Mouse (Mus musculus) MEL (cell line): Measurements from ENCODE around the gene Msi2. TPM values are rescaled to one million over a fixed set of nuclear protein-coding genes. Genes with fewer than 3 reads are reported as not detected.

Experiments
- DNase-seq: peaks from one replicate; pipeline ENCODE4 v3.0.0; 2011; ENCODE audit warnings: low read depth, low spot score
- H3K27ac ChIP-seq: 2 replicates; pipeline ENCODE4 v1.5.1; 2012; ENCODE audit warnings: low read depth, mild to moderate bottlenecking, control low read depth, low read length, moderate library complexity; ENCODE audit not compliant: control insufficient read depth
- H3K27me3 ChIP-seq, 2 experiments: fragments of 150-350 bp in 1 of 2; sonication (generic) in 1 of 2; 2 replicates each; pipeline ENCODE4 v1.6.1; 2012; ENCODE audit warnings: low read length in 2 of 2, mild to moderate bottlenecking in 2 of 2, improper control_type of control experiment in 1 of 2, moderate library complexity in 1 of 2; ENCODE audit not compliant: insufficient read depth in 2 of 2, control insufficient read depth in 1 of 2
- H3K36me3 ChIP-seq, 2 experiments: 2 replicates each; pipeline ENCODE4 v1.6.1; 2012 to 2014; ENCODE audit warnings: low read length in 2 of 2, improper control_type of control experiment in 1 of 2, inconsistent platforms in 1 of 2, mild to moderate bottlenecking in 1 of 2; ENCODE audit not compliant: insufficient read depth in 2 of 2, control insufficient read depth in 1 of 2
- H3K4me1 ChIP-seq, 2 experiments: fragments of 150-350 bp in 1 of 2; sonication (generic) in 1 of 2; 2 replicates each; pipeline ENCODE4 v1.6.1; 2012; ENCODE audit warnings: low read length in 2 of 2, improper control_type of control experiment in 1 of 2, mild to moderate bottlenecking in 1 of 2; ENCODE audit not compliant: insufficient read depth in 2 of 2, control insufficient read depth in 1 of 2
- H3K4me3 ChIP-seq, 2 experiments: fragments of 150-350 bp in 1 of 2; sonication (generic) in 1 of 2; 2 replicates each; pipeline ENCODE4 v1.5.1; 2012; ENCODE audit warnings: low read depth in 2 of 2, low read length in 2 of 2, mild to moderate bottlenecking in 2 of 2, moderate library complexity in 2 of 2, control low read depth in 1 of 2, improper control_type of control experiment in 1 of 2; ENCODE audit not compliant: control insufficient read depth in 1 of 2, insufficient read depth in 1 of 2
- H3K79me2 ChIP-seq: 2 replicates; pipeline ENCODE4 v1.6.1; 2012; ENCODE audit warnings: mild to moderate bottlenecking, low read length, moderate library complexity; ENCODE audit not compliant: control insufficient read depth, poor library complexity, insufficient read depth
- H3K9ac ChIP-seq: 2 replicates; pipeline ENCODE4 v1.6.1; 2012; ENCODE audit warnings: low read depth, mild to moderate bottlenecking, control low read depth, low read length, moderate library complexity; ENCODE audit not compliant: control insufficient read depth, poor library complexity, severe bottlenecking
- H3K9me3 ChIP-seq: fragments of 150-350 bp; sonication (generic); replicated peaks from 2 replicates; pipeline ENCODE4 v1.6.1; 2012; ENCODE audit warnings: mild to moderate bottlenecking, low read length, improper control_type of control experiment, moderate library complexity; ENCODE audit not compliant: insufficient read depth
- CHD2 ChIP-seq: IDR thresholded peaks from 2 replicates; pipeline ENCODE4 v1.6.1; 2011; ENCODE audit warnings: low read length, improper control_type of control experiment
- CTCF ChIP-seq, 3 experiments: IDR thresholded peaks in 2 of 3; conservative IDR thresholded peaks in 1 of 3; 2 replicates each; pipeline ENCODE4 v1.5.1; 2011 to 2012; ENCODE audit warnings: low read length in 3 of 3, low read depth in 2 of 3, mild to moderate bottlenecking in 2 of 3, improper control_type of control experiment in 1 of 3, inconsistent platforms in 1 of 3, mixed read lengths in 1 of 3, moderate library complexity in 1 of 3; ENCODE audit not compliant: control insufficient read depth in 1 of 3, insufficient read depth in 1 of 3, poor library complexity in 1 of 3, severe bottlenecking in 1 of 3
- ELF1 ChIP-seq: IDR thresholded peaks from 2 replicates; pipeline ENCODE4 v1.6.1; 2014; ENCODE audit warnings: low read depth, mild to moderate bottlenecking, inconsistent platforms, low read length, improper control_type of control experiment, moderate library complexity
- HCFC1 ChIP-seq: IDR thresholded peaks from 2 replicates; pipeline ENCODE4 v1.6.1; 2012; ENCODE audit warnings: low read depth, mild to moderate bottlenecking, inconsistent platforms, low read length, improper control_type of control experiment, moderate library complexity
- KAT2A ChIP-seq: conservative IDR thresholded peaks from 2 replicates; pipeline ENCODE4 v1.6.1; 2012; ENCODE audit warnings: low read depth, low read length, improper control_type of control experiment, inconsistent platforms
- MAFK ChIP-seq: IDR thresholded peaks from 2 replicates; pipeline ENCODE4 v1.6.1; 2011; ENCODE audit warnings: low read depth, mild to moderate bottlenecking, low read length, improper control_type of control experiment, borderline replicate concordance
- MAX ChIP-seq: IDR thresholded peaks from 2 replicates; pipeline ENCODE4 v1.6.1; 2011; ENCODE audit warnings: low read length, improper control_type of control experiment
- MEF2A ChIP-seq: IDR thresholded peaks from 2 replicates; pipeline ENCODE4 v1.6.1; 2014; ENCODE audit warnings: low read depth, mild to moderate bottlenecking, inconsistent platforms, low read length, improper control_type of control experiment; ENCODE audit not compliant: poor library complexity, insufficient replicate concordance, severe bottlenecking; ENCODE audit errors: extremely low read depth
- POLR2AphosphoS2 ChIP-seq: IDR thresholded peaks from 2 replicates; pipeline ENCODE4 v1.6.1; 2011; ENCODE audit warnings: low read length, improper control_type of control experiment
- SMC3 ChIP-seq: IDR thresholded peaks from 2 replicates; pipeline ENCODE4 v1.6.1; 2011; ENCODE audit warnings: low read depth, low read length, improper control_type of control experiment
- USF1 ChIP-seq: IDR thresholded peaks from 2 replicates; pipeline ENCODE4 v1.6.1; 2014; ENCODE audit warnings: low read depth, mild to moderate bottlenecking, inconsistent platforms, low read length, improper control_type of control experiment, moderate library complexity
- USF2 ChIP-seq, 2 experiments: IDR thresholded peaks; 2 replicates each; pipeline ENCODE4 v1.6.1; 2011 to 2012; ENCODE audit warnings: improper control_type of control experiment in 2 of 2, low read length in 2 of 2, borderline replicate concordance in 1 of 2, inconsistent platforms in 1 of 2, low read depth in 1 of 2, mild to moderate bottlenecking in 1 of 2; ENCODE audit not compliant: insufficient read depth in 1 of 2
- ZKSCAN1 ChIP-seq: IDR thresholded peaks from 2 replicates; pipeline ENCODE4 v1.6.1; 2012; ENCODE audit warnings: low read depth, mild to moderate bottlenecking, inconsistent platforms, low read length, improper control_type of control experiment, moderate library complexity
- ZMIZ1 ChIP-seq: IDR thresholded peaks from 2 replicates; pipeline ENCODE4 v1.6.1; 2012; ENCODE audit warnings: low read depth, mild to moderate bottlenecking, inconsistent platforms, low read length, improper control_type of control experiment, moderate library complexity
- ZNF384 ChIP-seq: IDR thresholded peaks from 2 replicates; pipeline ENCODE4 v1.6.1; 2012; ENCODE audit warnings: low read depth, mild to moderate bottlenecking, inconsistent platforms, low read length, improper control_type of control experiment
- polyA plus RNA-seq, 2 experiments: library from polyadenylated mRNA; stranded (reverse) in 1 of 2; unstranded in 1 of 2; fragments of >175 nt in 1 of 2; fragments of >200 nt in 1 of 2; gene quantifications; 2 replicates each; pipeline versions ENCODE4 v1.2.1 to v1.2.4; 2012; ENCODE audit warnings: low replicate concordance in 2 of 2, low read depth in 1 of 2; ENCODE audit not compliant: insufficient read length in 2 of 2, insufficient read depth in 1 of 2, missing spikeins in 1 of 2
- total RNA-seq: library from RNA; depleted of rRNA; stranded (reverse); fragments of 300-350 nt; gene quantifications from 2 replicates; pipeline ENCODE4 v1.2.3, GENCODE M21; 2012

Msi2 gene
- total and polyA plus RNA-seq, 3 experiments, result 16.2 to 29.7 TPM; not detected in 1

- Histone ChIP-seq H3K9ac (no peak overlapping the region), H3K27ac (no peak overlapping the region), H3K4me3 (no peak overlapping the region), H3K79me2 (no peaks in the 10 kb centered on the region), H3K4me1 (no peaks in the 10 kb centered on the region)
- DNase-seq, result no peak
- TF ChIP-seq KAT2A (no peak), SMC3 (no peak), MEF2A (no peak), USF1 (no peak)
- TF ChIP-seq, all 39 proteins: peak for 0
- H3K27me3 ChIP-seq, result no peaks in the 10 kb centered on the region
- no peaks in the 10 kb centered on the region for H3K9me3 ChIP-seq
- H3K36me3 ChIP-seq, result peaks cover 0 to 3% of the 10 kb centered on the region in 2 experiments; a peak in 2 of 4 replicates
These were observed 59.4 kb downstream of the Msi2 start for GRCm38 (mm10) chr11:88658926-88659325.

GRCm38 (mm10) chr11:88655786-88656185 is 62.5 kb downstream of the Msi2 start:
- Histone ChIP-seq H3K9me3 (no peaks in the 10 kb centered on the region), H3K27ac (no peak overlapping the region), H3K79me2 (no peaks in the 10 kb centered on the region), H3K4me3 (no peak overlapping the region), H3K9ac (no peak overlapping the region), H3K4me1 (no peaks in the 10 kb centered on the region), H3K27me3 (no peaks in the 10 kb centered on the region), H3K36me3 (no peaks in the 10 kb centered on the region; a peak in 1 of 4 replicates)
- no peak for TF ChIP-seq POLR2AphosphoS2
- no peak for TF ChIP-seq CHD2
- TF ChIP-seq CTCF (IDR thresholded peaks at IDR 0.05 in 2 of 3, conservative IDR thresholded peaks at IDR 0.05 in 1 of 3; ENCODE audit: control insufficient read depth in 1 of 3, insufficient read depth in 1 of 3, low read depth in 2 of 3, low read length in 3 of 3, poor library complexity in 1 of 3, severe bottlenecking in 1 of 3), result no peak
- no peak for TF ChIP-seq ELF1
- TF ChIP-seq USF1, result no peak
- no peak for TF ChIP-seq ZMIZ1
- no peak for TF ChIP-seq MEF2A
- no peak for TF ChIP-seq SMC3
- no peak for DNase-seq

GRCm38 (mm10) chr11:88655214-88655566 is 63.1 kb downstream of the Msi2 start:
- no peaks in the 10 kb centered on the region for H3K27me3 ChIP-seq
- no peak overlapping the region for H3K9ac ChIP-seq
- TF ChIP-seq MAFK (no peak), HCFC1 (no peak), ZKSCAN1 (no peak), MAX (no peak), ZNF384 (no peak), USF2 (IDR thresholded peaks at IDR 0.05; ENCODE audit: borderline replicate concordance in 1 of 2, insufficient read depth in 1 of 2, low read depth in 1 of 2, low read length in 2 of 2) (no peak)
- H3K4me3 ChIP-seq, result no peak overlapping the region
- H3K36me3 ChIP-seq, result no peaks in the 10 kb centered on the region; a peak in 1 of 4 replicates
- no peak for DNase-seq
- no peak overlapping the region for H3K27ac ChIP-seq
- H3K4me1 ChIP-seq, result no peaks in the 10 kb centered on the region
- no peaks in the 10 kb centered on the region for H3K79me2 ChIP-seq
- no peaks in the 10 kb centered on the region for H3K9me3 ChIP-seq
